Mouse (Mus musculus): Measurements from ENCODE around the gene Aqp2.

DNA sequence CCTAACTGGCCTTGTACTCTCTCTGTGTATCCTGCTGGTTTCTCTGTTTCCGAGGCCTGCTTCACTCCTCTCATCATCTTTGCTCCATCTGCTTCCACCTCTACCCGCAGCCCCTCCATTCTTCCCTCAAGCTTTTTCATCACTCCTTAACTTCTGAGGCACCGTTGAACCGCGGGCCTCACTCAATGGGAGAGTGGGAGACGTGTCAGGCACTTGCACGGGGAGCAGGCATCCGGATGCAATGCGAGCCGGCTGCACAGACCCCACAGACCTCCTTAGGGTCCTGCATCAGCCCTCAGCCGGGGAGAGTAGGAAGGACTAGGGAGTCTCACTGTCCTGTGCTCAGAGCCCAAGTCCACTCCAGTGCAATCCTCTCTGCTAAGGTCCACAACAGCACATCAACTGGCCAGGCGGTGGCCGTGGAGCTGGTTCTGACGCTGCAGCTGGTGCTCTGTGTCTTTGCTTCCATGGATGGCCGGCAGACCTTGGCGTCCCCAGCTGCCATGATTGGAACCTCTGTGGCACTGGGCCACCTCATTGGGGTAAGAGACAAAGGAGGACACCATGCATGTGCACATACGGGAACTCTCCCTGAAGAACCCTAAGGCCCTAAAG, 23.5 kb downstream of the Aqp2 start:
- TF ChIP-seq CTCF (IDR thresholded peaks at IDR 0.05) (no peak), EP300 (IDR thresholded peaks at IDR 0.05) (no peak)

All from lung, postnatal 0 days (tissue).